Comparison of ENCODE assay signal across 12 mouse cellular contexts in genomic region chr9:21012368-21012767, GRCm38 (mm10). TPM values are rescaled to one million over a fixed set of nuclear protein-coding genes. Genes with fewer than 3 reads are reported as not detected.
DNase-seq lines count a peak whose midpoint lies in the region; ATAC-seq and TF ChIP-seq lines count a peak whose summit lies in the region.
"Had no signal": no experiment of that assay in that cellular context is flagged by ENCODE, and none has a peak within 500 bp of the region (broad histone marks: within the 10 kb centered on the region; RNA-seq: fewer than 3 reads in every experiment).

No protein-coding gene starts in this region.

- no peak overlapping the region for H3K4me2 ChIP-seq in kidney, embryonic 15.5 days
- 0 out of 2 replicates have a peak overlapping the region, but pooled peaks have one; percentile 2 for H3K4me2 ChIP-seq in liver, embryonic 13.5 days
- H3K4me2 ChIP-seq: forebrain, embryonic 12.5 days had no signal

- no peak; the same call in 1 of the 2 replicates for TF ChIP-seq CTCF in gastrocnemius, adult 2 months (IDR thresholded peaks at IDR 0.05)
- no peak for TF ChIP-seq CTCF in bone marrow macrophage, adult 2 months (IDR thresholded peaks at IDR 0.05; ENCODE audit: low read depth, low read length)

- intact Hi-C loops in gastrocnemius, adult 2 months (cut with DNase I): no loop called here

- WGBS in kidney, embryonic 15.5 days: 64% methylated on average over 1 of the region's 1 CpGs
- WGBS in liver, embryonic 13.5 days (ENCODE audit: insufficient replicate concordance): 10% methylated on average over 1 of the region's 1 CpGs

- no peaks in the 10 kb centered on the region for H3K9me3 ChIP-seq in kidney, embryonic 15.5 days (replicated peaks)
- no peaks in the 10 kb centered on the region for H3K9me3 ChIP-seq in liver, embryonic 13.5 days (replicated peaks)
- H3K9me3 ChIP-seq: forebrain, embryonic 12.5 days had no signal

- no peak for ATAC-seq in kidney, embryonic 15.5 days (replicated peaks; ENCODE audit: low FRiP score)
- no peak for ATAC-seq in liver, embryonic 13.5 days (ENCODE audit: low read depth)

- H3K4me3 ChIP-seq in gastrocnemius, adult 2 months: peak overlapping the region; percentile 13; the same call in 1 of the 2 replicates
- H3K4me3 ChIP-seq in kidney, embryonic 15.5 days (replicated peaks): no peak overlapping the region
- H3K4me3 ChIP-seq in bone marrow macrophage, adult 2 months (ENCODE audit: insufficient read depth, low read length): no peak overlapping the region
- no peak overlapping the region for H3K4me3 ChIP-seq in liver, embryonic 13.5 days (replicated peaks)
- H3K4me3 ChIP-seq: forebrain, embryonic 12.5 days had no signal

- H3K4me1 ChIP-seq in kidney, embryonic 15.5 days: peaks cover 37% of the 10 kb centered on the region
- H3K4me1 ChIP-seq in bone marrow macrophage, adult 2 months (ENCODE audit: control insufficient read depth, insufficient read depth, low read length): peaks cover 17% of the 10 kb centered on the region
- peaks cover 52% of the 10 kb centered on the region for H3K4me1 ChIP-seq in liver, embryonic 13.5 days (replicated peaks)

- no peak overlapping the region for H3K9ac ChIP-seq in kidney, embryonic 15.5 days
- peak overlapping the region; percentile 34; the same call in 1 of the 2 replicates for H3K9ac ChIP-seq in liver, embryonic 13.5 days
- H3K9ac ChIP-seq: forebrain, embryonic 12.5 days had no signal

- peaks cover 27% of the 10 kb centered on the region for H3K27me3 ChIP-seq in kidney, embryonic 15.5 days
- H3K27me3 ChIP-seq in liver, embryonic 13.5 days: peaks cover 36% of the 10 kb centered on the region

- TF ChIP-seq POLR2A in bone marrow macrophage, adult 2 months (IDR thresholded peaks at IDR 0.05; ENCODE audit: borderline replicate concordance, low read depth, low read length): 0 out of 2 replicates have a peak, but pooled peaks have one; percentile 21

- peaks cover 20% of the 10 kb centered on the region for H3K36me3 ChIP-seq in kidney, embryonic 15.5 days
- H3K36me3 ChIP-seq in liver, embryonic 13.5 days: peaks cover 17% of the 10 kb centered on the region

- DNase-seq in gastrocnemius, adult 2 months: no peak
- no peak for DNase-seq in gastrocnemius, adult 8-10 months (ENCODE audit: low spot score in 2 of 2)
- no peak for DNase-seq in kidney, postnatal 25 days
- no peak for DNase-seq in liver, embryonic 13.5 days
- DNase-seq in cerebellum, adult 9-10 months: no peak
- DNase-seq in natural killer cell, adult 2 months (ENCODE audit: low spot score in 2 of 2): no peak
- DNase-seq: cerebellum, adult 2 months; gastrocnemius, postnatal 10 days had no signal

- peak overlapping the region; percentile 71 for H3K27ac ChIP-seq in gastrocnemius, adult 2 months
- peak overlapping the region; percentile 78 for H3K27ac ChIP-seq in kidney, embryonic 15.5 days
- H3K27ac ChIP-seq in bone marrow macrophage, adult 2 months (ENCODE audit: insufficient read depth, low read depth, low read length): no peak overlapping the region; the same call in 1 of the 2 replicates
- H3K27ac ChIP-seq in liver, embryonic 13.5 days: peak overlapping the region; percentile 39; the same call in 1 of the 2 replicates
- H3K27ac ChIP-seq: forebrain, embryonic 12.5 days had no signal

RNA-seq across cellular contexts. Expression of gene Icam1, which starts 3.4 kb away (rescaled TPM):
- 1 to 10 TPM; 1.7 to 1.9 TPM for total RNA-seq in gastrocnemius, adult 2 months (2021)
- 1 to 10 TPM; 1.3 to 2.3 (median 1.4) TPM for total RNA-seq in gastrocnemius, adult 8-10 months (2022)
- polyA plus RNA-seq in kidney, embryonic 15.5 days (2015; fragmentation: Nextera tagmentation; extraction: Ambion mirVana): 10.8 and 13.7 TPM in 2 replicates
- polyA plus RNA-seq in bone marrow macrophage, adult 2 months (2012; ENCODE audit: insufficient read depth, insufficient read length, missing spikeins): 67.4 and 79.0 TPM in 2 replicates
- polyA plus RNA-seq in liver, embryonic 13.5 days (2015; fragmentation: Nextera tagmentation; extraction: Ambion mirVana): 9.6 and 9.7 TPM in 2 replicates

RNA-seq across cellular contexts. Expression of gene Mrpl4, which starts 9.8 kb away (rescaled TPM):
- 10 to 100 TPM; 51.8 to 70.0 TPM for total RNA-seq in gastrocnemius, adult 2 months (2021)
- total RNA-seq in gastrocnemius, adult 8-10 months (2022): 10 to 100 TPM; 53.7 to 58.9 (median 55.7) TPM
- 140 and 143 TPM in 2 replicates for polyA plus RNA-seq in kidney, embryonic 15.5 days (2015; fragmentation: Nextera tagmentation; extraction: Ambion mirVana)
- 52.7 and 61.3 TPM in 2 replicates for polyA plus RNA-seq in bone marrow macrophage, adult 2 months (2012; ENCODE audit: insufficient read depth, insufficient read length, missing spikeins)
- 81.2 and 84.0 TPM in 2 replicates for polyA plus RNA-seq in liver, embryonic 13.5 days (2015; fragmentation: Nextera tagmentation; extraction: Ambion mirVana)

RNA-seq across cellular contexts. Expression of gene Icam4, which starts 16.8 kb away (rescaled TPM):
- 1 to 10 TPM; 1.2 to 2.2 TPM for total RNA-seq in gastrocnemius, adult 2 months (2021)
- total RNA-seq in gastrocnemius, adult 8-10 months (2022): 1 to 10 TPM; 1.3 to 2.7 (median 1.8) TPM
- polyA plus RNA-seq in kidney, embryonic 15.5 days (2015; fragmentation: Nextera tagmentation; extraction: Ambion mirVana): 2.0 and 2.7 TPM in 2 replicates
- not detected in 2 replicates for polyA plus RNA-seq in bone marrow macrophage, adult 2 months (2012; ENCODE audit: insufficient read depth, insufficient read length, missing spikeins)
- polyA plus RNA-seq in liver, embryonic 13.5 days (2015; fragmentation: Nextera tagmentation; extraction: Ambion mirVana): 244 and 254 TPM in 2 replicates

RNA-seq across cellular contexts. Expression of gene Icam5, which starts 19.5 kb away (rescaled TPM):
- not detected for total RNA-seq in gastrocnemius, adult 2 months (2021)
- total RNA-seq in gastrocnemius, adult 8-10 months (2022): under 1 TPM in 1 of 4 experiments, not detected in 3; 0.08 TPM
- polyA plus RNA-seq in kidney, embryonic 15.5 days (2015; fragmentation: Nextera tagmentation; extraction: Ambion mirVana): 0.18 and 0.38 TPM in 2 replicates
- polyA plus RNA-seq in bone marrow macrophage, adult 2 months (2012; ENCODE audit: insufficient read depth, insufficient read length, missing spikeins): 0.31 TPM in 1 of 2 replicates, not detected in the other
- polyA plus RNA-seq in liver, embryonic 13.5 days (2015; fragmentation: Nextera tagmentation; extraction: Ambion mirVana): 0.21 and 0.29 TPM in 2 replicates
- total RNA-seq: monocyte, adult 5-6 weeks had no signal

RNA-seq across cellular contexts. Expression of gene S1pr2, which starts 35.8 kb away (rescaled TPM):
- total RNA-seq in gastrocnemius, adult 2 months (2021): 1 to 10 TPM; 2.0 to 2.3 TPM
- 1 to 10 TPM in 1 of 4 experiments, under 1 TPM in 3; 0.46 to 1.1 (median 0.74) TPM for total RNA-seq in gastrocnemius, adult 8-10 months (2022)
- 29.8 and 32.7 TPM in 2 replicates for polyA plus RNA-seq in kidney, embryonic 15.5 days (2015; fragmentation: Nextera tagmentation; extraction: Ambion mirVana)
- 46.5 and 48.2 TPM in 2 replicates for polyA plus RNA-seq in bone marrow macrophage, adult 2 months (2012; ENCODE audit: insufficient read depth, insufficient read length, missing spikeins)
- polyA plus RNA-seq in liver, embryonic 13.5 days (2015; fragmentation: Nextera tagmentation; extraction: Ambion mirVana): 4.7 and 4.8 TPM in 2 replicates

Comparison
In these comparisons a context has a peak if more than half of its experiments do, and no peak if none do; other contexts are left out.
1. RNA of gene Icam4, which starts 16.8 kb away (polyA plus RNA-seq): 244 to 254 TPM in liver, embryonic 13.5 days; 2.0 to 2.7 TPM in kidney, embryonic 15.5 days and not detected in bone marrow macrophage, adult 2 months; every median in the first group is over 10 times any median in the second.